Mouse (Mus musculus): ENCODE results near the gene Pbx4.

Gene Pbx4

DNA sequence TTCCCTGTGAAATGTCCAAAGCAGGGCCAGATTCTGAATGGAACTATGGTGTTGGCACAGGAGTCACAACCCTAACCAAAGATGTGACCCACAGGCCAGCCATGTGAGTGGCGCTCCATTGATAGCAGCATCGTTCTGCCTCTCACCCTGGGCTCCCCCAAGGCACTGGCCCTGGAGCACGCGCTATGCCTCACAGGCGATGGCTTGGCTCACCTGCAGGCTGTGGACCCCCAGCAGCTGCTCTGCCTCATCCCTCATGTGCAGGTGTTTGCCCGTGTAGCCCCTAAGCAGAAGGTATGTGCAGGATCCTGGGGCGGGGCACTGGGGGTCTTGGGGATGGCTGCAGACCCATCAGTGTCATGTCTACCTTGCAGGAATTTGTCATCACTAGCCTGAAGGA, 28.9 kb upstream of the Pbx4 start:
- Histone ChIP-seq H3K36me3 (ENCODE audit: control insufficient read depth, insufficient read depth, low read length, poor library complexity, severe bottlenecking) (peaks cover 13% of the 10 kb centered on the region), H3K27me3 (ENCODE audit: control insufficient read depth, insufficient read depth, low read length, poor library complexity, severe bottlenecking) (no peaks in the 10 kb centered on the region)
- DNase-seq (ENCODE audit: low read depth, low spot score) = no peak

DNA sequence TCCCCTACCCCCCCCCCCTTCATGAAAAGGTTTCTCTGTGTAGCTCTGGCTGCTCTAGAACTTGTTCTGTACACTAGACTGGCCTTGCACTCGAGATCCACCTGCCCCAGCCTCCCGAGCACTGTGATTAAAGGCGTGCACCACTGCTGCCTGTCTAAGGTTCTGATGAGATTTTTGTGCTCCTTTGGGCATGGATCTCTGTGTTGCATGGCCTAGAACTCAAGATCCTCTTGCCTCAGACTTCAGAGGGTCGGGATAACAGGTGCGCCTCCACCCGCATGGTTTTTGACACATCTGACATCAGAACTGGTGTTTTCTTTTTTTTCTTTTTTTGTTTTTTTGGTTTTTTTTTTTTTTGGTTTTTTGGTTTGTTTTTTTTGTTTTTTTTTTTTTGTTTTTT, 27.8 kb upstream of the Pbx4 start:
- no peak for DNase-seq (ENCODE audit: low read depth, low spot score)
- no peaks in the 10 kb centered on the region for H3K27me3 ChIP-seq (ENCODE audit: control insufficient read depth, insufficient read depth, low read length, poor library complexity, severe bottlenecking)
- peaks cover 5% of the 10 kb centered on the region for H3K36me3 ChIP-seq (ENCODE audit: control insufficient read depth, insufficient read depth, low read length, poor library complexity, severe bottlenecking)

DNA sequence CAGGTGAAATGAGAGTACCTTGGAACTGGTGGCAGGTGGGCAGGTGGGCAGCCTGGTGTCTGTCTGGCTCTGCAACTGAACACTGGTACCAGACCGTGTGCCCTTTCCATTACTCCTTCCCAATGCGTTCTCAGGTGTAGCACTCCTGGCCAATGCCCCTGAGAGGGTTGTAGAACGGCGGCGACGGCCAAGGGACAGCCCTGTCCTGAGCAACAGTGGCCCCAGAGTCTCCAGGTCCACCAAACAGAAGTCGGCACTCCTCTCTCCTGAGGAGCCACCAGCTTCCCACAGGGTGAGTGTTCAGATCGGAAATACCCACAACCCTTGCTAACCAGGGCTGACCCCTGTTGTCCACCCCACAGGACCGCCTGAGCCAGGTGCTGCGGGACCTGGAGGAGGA, 27.2 kb upstream of the Pbx4 start:
- Histone ChIP-seq H3K27me3 (ENCODE audit: control insufficient read depth, insufficient read depth, low read length, poor library complexity, severe bottlenecking) (no peaks in the 10 kb centered on the region), H3K36me3 (ENCODE audit: control insufficient read depth, insufficient read depth, low read length, poor library complexity, severe bottlenecking) (peaks cover 6% of the 10 kb centered on the region)
- no peak for DNase-seq (ENCODE audit: low read depth, low spot score)

DNA sequence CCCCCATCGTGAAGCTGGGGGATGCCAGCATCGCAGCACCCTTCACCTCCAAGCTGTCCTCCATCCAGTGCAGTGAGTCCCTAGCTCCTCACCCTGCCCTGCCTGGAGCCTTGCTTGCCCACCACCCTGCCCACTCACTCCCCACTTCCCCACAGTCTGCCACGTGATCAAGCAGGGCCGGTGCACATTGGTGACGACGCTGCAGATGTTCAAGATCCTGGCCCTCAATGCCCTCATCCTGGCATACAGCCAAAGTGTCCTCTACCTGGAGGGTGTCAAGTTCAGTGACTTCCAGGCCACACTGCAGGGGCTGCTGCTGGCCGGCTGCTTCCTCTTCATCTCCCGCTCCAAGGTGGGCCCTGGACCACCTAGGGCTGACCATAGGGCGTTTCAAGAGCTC, 26.8 kb upstream of the Pbx4 start:
- Histone ChIP-seq H3K36me3 (ENCODE audit: control insufficient read depth, insufficient read depth, low read length, poor library complexity, severe bottlenecking) (peaks cover 7% of the 10 kb centered on the region; the same call in 1 of the 2 replicates), H3K27me3 (ENCODE audit: control insufficient read depth, insufficient read depth, low read length, poor library complexity, severe bottlenecking) (no peaks in the 10 kb centered on the region)
- DNase-seq (ENCODE audit: low read depth, low spot score) = no peak

DNA sequence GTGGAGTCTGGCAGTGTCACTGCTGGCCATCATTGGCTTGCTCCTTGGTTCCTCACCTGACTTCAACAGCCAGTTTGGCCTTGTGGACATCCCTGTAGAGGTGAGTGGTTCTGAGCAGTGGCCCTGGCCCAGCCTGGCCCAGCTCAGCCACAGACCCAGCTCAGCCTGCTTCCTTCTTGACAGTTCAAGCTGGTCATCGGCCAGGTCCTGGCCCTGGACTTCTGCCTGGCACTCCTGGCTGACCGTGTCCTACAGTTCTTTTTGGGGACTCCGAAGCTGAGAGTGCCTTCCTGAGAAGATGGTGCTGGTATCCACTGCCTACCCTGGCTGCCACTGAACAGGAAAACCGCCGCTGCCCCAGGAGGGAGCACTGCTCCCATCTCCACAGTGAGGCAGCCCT, 25.1 kb upstream of the Pbx4 start:
- H3K27me3 ChIP-seq (ENCODE audit: control insufficient read depth, insufficient read depth, low read length, poor library complexity, severe bottlenecking) = no peaks in the 10 kb centered on the region
- peaks cover 18% of the 10 kb centered on the region for H3K36me3 ChIP-seq (ENCODE audit: control insufficient read depth, insufficient read depth, low read length, poor library complexity, severe bottlenecking)
- DNase-seq (ENCODE audit: low read depth, low spot score) = no peak

DNA sequence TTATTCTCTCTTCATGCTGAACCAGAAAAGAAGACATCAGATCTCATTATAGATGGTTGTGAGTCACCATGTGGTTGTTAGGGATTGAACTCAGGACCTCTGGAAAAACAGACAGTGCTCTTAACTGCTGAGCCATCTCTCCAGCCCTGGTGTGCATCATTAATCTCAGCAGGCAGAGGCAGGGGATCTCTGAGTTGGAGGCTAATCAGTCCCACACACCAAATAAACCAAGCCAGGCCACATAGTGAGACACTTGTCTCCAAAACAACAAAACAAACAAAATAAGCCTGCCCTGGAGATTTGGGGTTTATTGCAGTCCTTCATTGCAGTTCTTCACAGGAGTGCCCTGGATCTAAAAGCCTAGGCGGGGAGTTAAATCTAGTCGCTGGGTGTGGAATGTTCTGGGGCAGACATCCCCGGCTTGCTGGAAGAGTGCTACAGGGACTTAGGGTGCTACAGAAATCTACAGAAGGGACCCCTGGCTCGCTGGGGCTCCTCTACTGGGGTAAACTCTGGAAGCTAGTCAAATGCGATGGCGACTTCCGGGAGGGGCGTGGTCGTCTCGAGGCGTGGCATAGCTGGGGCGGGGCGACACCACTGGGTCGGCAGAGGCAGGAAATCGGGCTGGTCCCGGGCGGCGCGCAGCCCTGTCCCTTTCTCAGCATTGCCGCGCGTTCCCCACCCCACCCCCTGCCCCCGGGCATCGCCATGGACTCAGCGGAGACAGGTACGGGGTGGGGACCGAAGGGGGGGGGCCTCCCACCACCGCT, 24.0 kb upstream of the Pbx4 start, which contains the start of gene Gmip:
Gene Gmip (plus strand): TSS at position 586 of the 770 bp plus-strand sequence.
- DNase-seq (ENCODE audit: low read depth, low spot score) = peak; percentile 91
- peaks cover 20% of the 10 kb centered on the region for H3K36me3 ChIP-seq (ENCODE audit: control insufficient read depth, insufficient read depth, low read length, poor library complexity, severe bottlenecking)
- no peaks in the 10 kb centered on the region for H3K27me3 ChIP-seq (ENCODE audit: control insufficient read depth, insufficient read depth, low read length, poor library complexity, severe bottlenecking)

DNA sequence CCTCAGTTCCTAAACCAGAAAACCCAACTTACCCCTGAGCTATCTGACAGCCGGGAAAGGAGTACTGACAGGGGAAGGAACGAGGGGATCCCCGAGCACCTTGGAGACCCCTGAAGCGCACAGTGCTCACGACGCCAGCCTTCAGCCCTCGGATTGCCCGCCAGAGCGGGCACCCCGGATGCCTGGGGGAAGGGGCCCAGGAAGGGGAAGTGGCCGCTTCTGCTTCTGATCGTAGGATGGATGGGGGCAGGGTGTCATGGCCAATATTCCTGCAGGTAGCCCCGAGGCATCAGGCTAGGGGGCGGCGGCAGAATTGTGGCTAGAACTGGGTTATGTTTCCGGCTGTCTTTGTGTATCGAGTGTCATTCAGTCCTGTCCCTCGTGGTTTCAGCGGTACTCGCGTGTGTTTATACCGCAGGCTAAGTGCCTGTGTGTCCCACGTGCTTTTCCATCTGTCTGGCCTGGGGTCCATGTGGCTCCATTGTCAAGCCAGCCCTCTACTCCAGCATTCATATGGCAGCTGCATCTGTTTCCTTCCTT, 23.4 kb upstream of the Pbx4 start:
- Histone ChIP-seq H3K36me3 (ENCODE audit: control insufficient read depth, insufficient read depth, low read length, poor library complexity, severe bottlenecking) (peaks cover 23% of the 10 kb centered on the region), H3K27me3 (ENCODE audit: control insufficient read depth, insufficient read depth, low read length, poor library complexity, severe bottlenecking) (no peaks in the 10 kb centered on the region)
- DNase-seq (ENCODE audit: low read depth, low spot score) = peak; percentile 72

DNA sequence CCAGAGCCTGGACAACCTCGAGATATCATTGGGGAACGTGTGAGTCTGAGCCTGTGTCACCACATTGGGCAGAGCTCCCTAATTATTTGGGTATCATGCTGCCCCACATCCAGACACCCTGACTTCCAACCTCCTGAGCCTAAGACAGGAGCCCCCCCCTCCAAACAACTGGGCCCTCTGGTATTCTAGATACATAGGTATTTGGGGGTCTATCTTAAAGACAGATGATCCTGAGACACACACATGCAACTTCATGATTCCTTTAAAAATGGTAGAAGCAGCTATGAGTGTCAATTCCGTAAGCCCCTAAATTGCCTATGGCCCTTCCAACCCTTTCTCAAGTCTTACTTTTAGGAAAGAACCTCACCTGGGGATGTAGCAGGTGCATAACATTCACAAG, 22.5 kb upstream of the Pbx4 start:
- H3K36me3 ChIP-seq (ENCODE audit: control insufficient read depth, insufficient read depth, low read length, poor library complexity, severe bottlenecking) = peaks cover 29% of the 10 kb centered on the region
- DNase-seq (ENCODE audit: low read depth, low spot score) = no peak
- no peaks in the 10 kb centered on the region for H3K27me3 ChIP-seq (ENCODE audit: control insufficient read depth, insufficient read depth, low read length, poor library complexity, severe bottlenecking)

DNA sequence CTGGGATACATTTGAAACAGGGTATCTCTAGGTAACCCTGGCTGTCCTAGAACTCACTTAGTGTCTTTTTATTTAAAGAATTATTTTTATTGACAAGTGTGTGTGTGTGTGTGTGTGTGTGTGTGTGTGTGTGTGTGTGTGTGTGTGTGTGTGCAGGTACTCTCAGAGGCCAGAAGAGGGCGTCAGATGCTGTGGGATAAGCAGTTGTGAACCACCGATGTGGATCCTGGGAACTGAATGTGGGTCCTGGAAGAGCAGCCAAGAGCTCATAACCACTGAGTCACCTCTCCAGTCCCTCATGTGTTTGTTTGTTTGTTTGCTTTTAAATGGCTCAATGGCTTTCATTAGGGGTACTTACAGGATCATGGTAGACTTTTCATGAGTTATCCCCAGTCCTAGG, 17.4 kb upstream of the Pbx4 start:
- no peak for DNase-seq (ENCODE audit: low read depth, low spot score)
- Histone ChIP-seq H3K36me3 (ENCODE audit: control insufficient read depth, insufficient read depth, low read length, poor library complexity, severe bottlenecking) (peaks cover 37% of the 10 kb centered on the region), H3K27me3 (ENCODE audit: control insufficient read depth, insufficient read depth, low read length, poor library complexity, severe bottlenecking) (no peaks in the 10 kb centered on the region)

DNA sequence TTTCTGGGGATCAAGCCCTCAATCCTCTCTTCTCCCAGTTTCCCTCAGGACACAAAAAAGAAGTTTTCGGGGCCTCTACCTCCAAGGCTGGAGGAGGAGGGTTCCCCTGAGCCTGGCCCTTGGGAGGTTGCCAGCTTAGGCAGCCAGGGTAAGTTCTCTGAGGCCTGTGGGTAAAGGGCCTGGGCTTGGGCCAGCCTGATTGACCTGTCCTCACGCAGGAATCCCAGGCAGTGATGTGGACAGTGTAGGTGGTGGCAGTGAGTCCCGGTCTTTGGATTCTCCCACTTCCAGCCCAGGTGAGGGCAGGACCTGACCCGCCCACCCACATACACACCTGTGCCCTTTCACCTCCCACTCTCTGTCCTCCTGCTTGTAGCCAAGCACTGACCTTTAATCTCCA, 16.9 kb upstream of the Pbx4 start:
- DNase-seq (ENCODE audit: low read depth, low spot score) = no peak
- no peaks in the 10 kb centered on the region for H3K27me3 ChIP-seq (ENCODE audit: control insufficient read depth, insufficient read depth, low read length, poor library complexity, severe bottlenecking)
- H3K36me3 ChIP-seq (ENCODE audit: control insufficient read depth, insufficient read depth, low read length, poor library complexity, severe bottlenecking) = peaks cover 34% of the 10 kb centered on the region

DNA sequence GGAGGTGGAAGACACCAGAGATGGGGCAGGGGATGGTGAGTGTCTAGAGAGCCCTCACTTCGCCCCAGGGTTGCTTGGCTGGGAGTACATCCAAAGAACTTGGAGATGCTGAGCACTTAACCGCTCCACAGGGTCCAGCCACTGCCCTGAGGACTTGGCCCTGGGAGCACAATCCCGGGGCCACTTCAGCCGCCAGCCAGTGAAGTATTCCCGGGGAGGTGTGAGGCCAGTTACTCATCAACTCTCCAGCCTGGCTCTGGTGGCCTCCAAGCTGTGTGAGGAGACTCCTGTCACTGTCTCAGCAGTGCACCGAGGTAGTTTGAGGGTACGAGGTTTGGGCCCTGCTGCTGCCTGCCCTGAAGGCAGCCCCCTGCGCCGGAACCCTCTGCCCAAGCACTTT, 11.8 kb upstream of the Pbx4 start:
- no peaks in the 10 kb centered on the region for H3K27me3 ChIP-seq (ENCODE audit: control insufficient read depth, insufficient read depth, low read length, poor library complexity, severe bottlenecking)
- H3K36me3 ChIP-seq (ENCODE audit: control insufficient read depth, insufficient read depth, low read length, poor library complexity, severe bottlenecking) = peaks cover 8% of the 10 kb centered on the region
- DNase-seq (ENCODE audit: low read depth, low spot score) = no peak

DNA sequence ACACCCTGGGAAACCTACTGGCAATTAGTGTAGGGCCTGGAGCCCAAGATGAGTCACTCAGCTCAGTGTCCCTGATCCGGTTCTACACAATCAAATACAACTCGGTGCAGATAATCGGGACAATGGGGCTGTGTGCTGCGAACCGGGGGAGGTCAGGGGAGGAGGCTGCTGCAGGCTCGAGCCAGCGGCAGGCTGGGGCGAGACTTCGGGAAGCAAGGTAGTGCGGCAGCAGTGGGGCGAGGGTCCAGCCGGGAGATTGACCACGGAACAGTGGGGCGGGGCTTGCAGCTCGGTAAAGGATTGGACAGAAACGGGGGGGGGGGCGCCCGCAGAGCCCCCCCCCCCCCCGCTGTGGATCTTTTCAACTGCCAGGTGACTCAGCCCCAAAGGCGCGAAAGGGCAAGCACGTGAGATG, 10.3 kb upstream of the Pbx4 start:
- Histone ChIP-seq H3K27me3 (ENCODE audit: control insufficient read depth, insufficient read depth, low read length, poor library complexity, severe bottlenecking) (no peaks in the 10 kb centered on the region), H3K36me3 (ENCODE audit: control insufficient read depth, insufficient read depth, low read length, poor library complexity, severe bottlenecking) (peaks cover 7% of the 10 kb centered on the region)
- no peak for DNase-seq (ENCODE audit: low read depth, low spot score)

DNA sequence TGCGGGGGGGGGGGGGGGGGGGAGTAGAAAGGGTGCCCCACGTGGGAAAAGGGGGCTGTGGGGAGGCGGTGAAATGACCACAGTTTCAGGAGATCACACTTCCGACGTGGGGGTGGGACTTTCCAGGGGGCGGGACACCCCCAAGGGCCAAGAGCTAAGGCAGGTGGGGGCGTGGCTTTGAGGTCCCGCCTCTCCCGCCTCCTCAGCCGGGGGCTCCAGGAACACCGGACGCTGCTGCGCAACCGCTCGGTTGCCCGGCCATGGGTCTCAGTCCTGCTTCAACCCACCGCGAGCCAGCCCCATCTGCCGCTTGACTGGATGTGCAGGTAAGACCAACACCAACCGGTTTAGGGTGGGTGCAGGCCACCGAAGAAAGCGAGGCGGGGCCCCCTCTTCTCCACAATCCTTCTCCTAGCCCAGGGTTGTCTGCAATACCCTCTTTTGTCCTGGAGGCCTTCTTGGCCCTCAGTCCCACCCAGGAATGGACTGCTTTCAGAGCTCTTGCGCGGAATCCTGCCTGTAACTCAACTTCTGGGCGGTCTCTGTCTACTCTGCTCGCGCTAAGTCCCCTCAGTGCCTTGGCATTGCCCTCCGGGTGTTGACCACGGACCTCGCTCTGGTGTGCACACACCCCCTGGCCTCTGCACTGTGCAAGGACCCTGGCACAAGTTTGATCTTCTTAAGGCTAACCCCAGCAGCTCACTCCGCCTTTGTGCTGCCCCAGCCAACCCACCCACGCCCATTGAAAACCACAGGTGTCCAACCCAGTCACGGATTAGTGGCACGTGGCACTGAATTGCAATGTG, 9.7 kb upstream of the Pbx4 start, which contains the start of gene Lpar2:
Gene Lpar2 (plus strand): TSS at position 44 of the 806 bp plus-strand sequence.
- DNase-seq (ENCODE audit: low read depth, low spot score) = peak; percentile 88

DNA sequence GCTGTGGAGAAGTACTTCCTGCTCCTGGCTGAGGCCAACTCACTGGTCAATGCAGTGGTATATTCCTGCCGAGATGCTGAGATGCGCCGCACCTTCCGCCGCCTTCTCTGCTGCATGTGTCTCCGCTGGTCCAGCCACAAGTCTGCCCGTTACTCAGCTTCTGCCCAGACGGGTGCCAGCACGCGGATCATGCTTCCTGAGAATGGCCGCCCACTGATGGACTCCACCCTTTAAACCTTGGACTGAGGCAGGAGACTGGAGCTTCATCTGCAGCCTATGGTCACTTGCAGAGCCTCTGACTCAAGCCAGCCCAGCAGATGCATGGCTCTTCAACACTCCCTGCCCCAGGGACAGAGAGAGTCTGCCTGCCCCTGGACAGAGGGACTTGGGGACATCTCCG, 5.9 kb upstream of the Pbx4 start:
- no peak for DNase-seq (ENCODE audit: low read depth, low spot score)
- H3K36me3 ChIP-seq (ENCODE audit: control insufficient read depth, insufficient read depth, low read length, poor library complexity, severe bottlenecking) = no peaks in the 10 kb centered on the region; the same call in 1 of the 2 replicates
- H3K27me3 ChIP-seq (ENCODE audit: control insufficient read depth, insufficient read depth, low read length, poor library complexity, severe bottlenecking) = no peaks in the 10 kb centered on the region

More for the DNA sequence above, 9.7 kb upstream of the Pbx4 start, which contains the start of gene Lpar2:
- Histone ChIP-seq H3K36me3 (ENCODE audit: control insufficient read depth, insufficient read depth, low read length, poor library complexity, severe bottlenecking) (peaks cover 3% of the 10 kb centered on the region), H3K27me3 (ENCODE audit: control insufficient read depth, insufficient read depth, low read length, poor library complexity, severe bottlenecking) (no peaks in the 10 kb centered on the region)
